Mouse (Mus musculus): Measurements from ENCODE around the gene Nell2.
A peak's percentile ranks its signal among the peaks of the same experiment; 100 is the strongest.

Nell2 gene

DNA sequence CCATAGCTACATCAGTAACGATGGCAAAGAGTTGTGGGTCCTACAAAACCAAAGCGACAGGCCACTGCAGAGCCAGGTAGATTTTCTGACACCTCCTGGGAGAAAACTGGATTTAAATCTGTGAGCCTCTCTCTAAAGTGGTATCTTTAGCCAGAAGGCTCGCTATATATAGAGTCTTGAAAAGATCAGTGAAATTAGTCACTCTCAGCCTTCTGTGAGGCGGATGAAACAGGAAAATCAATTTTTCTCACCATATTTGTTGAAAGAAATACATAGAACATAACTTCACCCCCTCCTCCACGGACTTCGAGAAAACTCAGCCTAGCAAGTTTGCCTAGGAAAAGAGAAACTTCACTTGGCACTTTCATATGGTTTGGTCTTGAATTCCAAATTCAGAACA lies 54.4 kb downstream of the Nell2 start:
- DNase-seq (ENCODE audit: low spot score) = no peak

DNA sequence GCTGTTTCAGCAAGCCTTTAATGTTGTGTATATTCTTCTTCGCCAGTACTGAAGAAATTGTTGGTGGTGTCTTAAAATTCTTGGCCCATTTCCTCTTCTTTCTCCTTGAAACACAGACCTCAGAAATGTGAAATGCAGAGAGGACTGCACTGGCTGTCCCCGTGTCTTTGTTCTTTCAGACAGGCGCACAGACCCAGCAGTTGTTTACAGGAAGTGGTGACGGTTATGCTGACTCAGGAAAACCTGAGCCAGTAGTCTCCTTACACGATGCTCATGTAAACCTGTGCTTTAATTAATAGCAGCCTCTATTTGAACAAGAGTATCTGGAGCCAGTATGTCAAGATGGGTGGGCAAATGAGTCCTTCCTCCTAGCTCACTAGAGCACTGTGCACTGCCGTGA lies 61.2 kb downstream of the Nell2 start:
- DNase-seq (ENCODE audit: low spot score) = peak; percentile 18

DNA sequence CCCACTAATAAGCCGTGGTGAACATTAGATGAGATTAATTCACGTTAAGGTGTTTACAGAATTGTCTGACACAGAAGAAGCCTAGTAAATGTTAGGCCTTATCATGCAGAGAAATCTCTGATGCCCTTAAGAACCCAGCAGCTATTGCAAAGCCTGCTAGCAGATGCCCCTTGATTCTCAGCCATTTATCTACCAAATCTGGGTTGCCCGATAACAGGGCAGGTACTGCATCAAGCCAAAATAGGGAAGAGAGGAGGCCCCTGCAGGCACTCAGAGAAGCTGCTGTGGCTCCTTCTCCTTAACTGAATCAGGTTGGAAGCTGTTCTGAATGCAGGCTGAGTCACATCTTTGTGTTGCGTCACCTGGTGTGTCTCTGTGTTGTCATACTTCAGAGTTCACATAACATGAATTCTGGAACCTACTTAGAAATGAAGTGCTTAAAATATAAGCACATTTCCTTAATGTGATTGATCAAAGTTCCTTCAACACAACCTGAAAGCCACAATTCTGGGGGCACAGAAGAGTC lies 68.3 kb downstream of the Nell2 start:
- no peak for DNase-seq (ENCODE audit: low spot score)

DNA sequence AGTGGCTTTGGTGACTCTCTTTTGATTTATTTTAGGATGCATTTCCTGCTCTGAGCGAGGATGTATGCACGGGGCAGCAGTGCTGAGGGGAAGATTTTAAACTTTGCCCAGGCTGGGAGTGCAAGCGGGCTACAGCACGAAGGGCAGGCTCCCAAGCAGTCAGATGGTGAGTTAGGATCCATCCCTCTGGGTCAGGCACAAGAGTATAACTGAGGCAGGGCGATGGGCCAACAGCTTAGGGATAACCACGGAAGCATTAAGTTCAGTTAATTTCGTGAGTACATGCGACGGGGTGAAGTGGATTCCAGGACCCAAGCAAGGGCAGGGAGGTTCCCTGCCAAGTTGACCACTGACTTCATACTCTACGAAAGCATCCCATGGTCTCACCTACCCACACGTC lies 83.8 kb downstream of the Nell2 start:
- DNase-seq (ENCODE audit: low spot score) = no peak

DNA sequence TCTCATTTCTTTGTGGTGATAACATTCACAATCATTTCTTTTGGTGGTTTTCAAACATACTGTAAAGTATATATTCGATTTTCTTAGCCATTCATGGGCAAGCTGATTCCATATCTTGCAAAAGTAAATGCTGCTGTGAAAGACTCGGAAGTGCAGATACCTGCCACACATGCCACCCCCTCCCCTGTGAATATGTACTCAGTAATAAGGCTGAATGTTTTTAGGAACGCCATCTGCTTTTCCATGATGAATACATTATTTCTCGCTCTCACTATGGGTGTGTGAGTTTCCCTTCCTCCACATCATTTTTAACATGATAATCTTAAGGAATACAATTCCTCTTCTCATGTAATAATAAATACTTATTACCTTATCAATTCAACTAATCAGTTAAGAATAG lies 90.6 kb downstream of the Nell2 start:
- no peak for DNase-seq (ENCODE audit: low spot score)

DNA sequence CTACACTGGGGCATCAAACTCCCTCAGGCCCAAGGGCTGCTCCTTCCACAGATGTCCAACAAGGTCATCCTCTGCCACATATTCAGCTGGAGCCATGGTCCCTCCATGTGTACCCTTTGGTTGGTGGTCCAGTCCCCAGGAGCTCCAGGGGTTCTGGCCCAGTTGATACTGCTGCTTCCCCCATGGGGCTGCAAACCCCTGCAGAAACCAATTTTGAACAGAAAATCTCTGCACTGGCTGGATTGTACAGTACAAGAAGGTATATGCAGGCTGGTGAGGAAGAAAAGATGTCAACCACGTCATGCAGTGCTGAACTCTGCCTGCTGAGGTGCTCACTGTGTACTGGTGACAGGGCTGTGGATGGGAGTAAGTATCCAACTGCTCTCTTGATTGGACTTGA lies 92.1 kb downstream of the Nell2 start:
- DNase-seq (ENCODE audit: low spot score) = no peak

DNA sequence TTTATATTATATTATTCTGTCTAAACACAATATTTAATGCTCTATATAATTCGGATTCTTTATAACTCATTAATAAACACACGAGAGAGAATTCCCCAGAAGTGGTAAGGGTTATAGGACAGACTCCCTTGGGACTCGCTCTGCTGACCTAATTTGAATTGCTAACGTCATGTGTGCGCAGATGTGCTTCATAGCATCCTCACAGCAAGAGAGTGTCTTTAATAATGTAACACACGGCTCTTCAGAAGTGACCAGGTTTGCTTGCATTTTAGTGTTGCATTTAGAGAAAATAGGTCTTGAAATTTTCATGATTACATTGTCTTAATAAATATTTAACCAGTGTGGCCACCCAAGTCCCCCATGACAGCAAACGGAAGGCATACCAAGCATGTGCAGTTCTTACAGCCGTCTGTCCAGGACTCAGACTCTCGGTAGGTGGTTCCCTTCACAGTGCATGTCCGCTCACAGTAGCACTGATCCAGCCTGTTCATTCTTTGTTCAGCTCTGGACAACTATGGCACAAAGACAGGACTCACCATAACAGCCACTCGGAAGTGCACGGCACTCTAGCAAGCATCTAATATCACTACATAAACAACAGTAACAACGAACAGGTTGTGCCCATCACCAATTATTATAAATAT lies 97.1 kb downstream of the Nell2 start:
- peak; percentile 30 for DNase-seq (ENCODE audit: low spot score)

DNA sequence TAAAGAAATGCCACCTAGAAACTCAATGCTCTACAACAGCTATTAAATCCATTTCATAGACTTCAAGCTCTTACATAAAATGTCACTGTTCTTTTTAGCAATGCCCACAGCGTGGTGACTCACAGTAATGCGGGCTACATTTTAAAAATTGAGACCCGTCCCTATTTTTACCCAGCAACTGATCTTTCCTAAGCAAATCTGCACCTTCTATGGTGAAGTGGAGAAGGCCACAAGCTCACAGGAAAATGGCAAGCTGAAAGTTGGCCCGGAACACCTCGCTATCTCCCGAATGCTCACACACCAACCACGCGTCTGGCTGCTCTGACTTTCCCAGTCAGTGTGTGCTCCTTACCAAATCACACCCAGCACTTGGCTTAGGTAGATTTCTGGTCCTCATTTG lies 98.4 kb downstream of the Nell2 start:
- DNase-seq (ENCODE audit: low spot score) = no peak

DNA sequence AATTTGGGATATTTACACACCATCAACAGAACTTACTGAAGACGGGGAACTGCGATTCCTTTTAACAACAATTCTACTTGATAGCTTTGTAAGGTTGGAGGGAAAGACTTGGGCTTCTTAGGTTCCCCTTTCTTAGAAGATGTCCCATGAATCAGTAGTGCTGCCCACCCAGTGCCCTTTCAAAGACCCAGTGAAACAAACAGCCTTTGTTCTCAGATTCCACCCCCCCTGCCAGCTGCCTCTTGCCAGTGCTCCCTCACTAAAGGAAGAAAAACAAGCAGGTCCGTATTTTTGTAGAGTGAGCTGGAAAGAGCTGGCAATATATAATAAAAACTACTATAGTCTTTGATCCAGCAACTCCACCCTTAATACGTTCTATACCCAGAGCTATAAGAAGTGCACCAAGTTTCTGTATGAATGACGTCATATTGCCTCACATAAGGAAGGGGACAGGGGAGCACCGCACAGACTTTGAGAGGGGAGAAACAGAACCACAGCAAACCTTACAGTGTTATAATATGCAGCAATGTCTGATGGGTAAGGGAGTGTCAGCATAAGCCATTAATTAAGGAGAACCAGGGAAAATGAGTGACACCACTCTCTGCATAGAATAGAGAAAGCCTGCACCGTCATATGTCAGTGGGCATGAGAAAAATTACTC lies 100.2 kb downstream of the Nell2 start:
- DNase-seq (ENCODE audit: low spot score) = peak; percentile 44

DNA sequence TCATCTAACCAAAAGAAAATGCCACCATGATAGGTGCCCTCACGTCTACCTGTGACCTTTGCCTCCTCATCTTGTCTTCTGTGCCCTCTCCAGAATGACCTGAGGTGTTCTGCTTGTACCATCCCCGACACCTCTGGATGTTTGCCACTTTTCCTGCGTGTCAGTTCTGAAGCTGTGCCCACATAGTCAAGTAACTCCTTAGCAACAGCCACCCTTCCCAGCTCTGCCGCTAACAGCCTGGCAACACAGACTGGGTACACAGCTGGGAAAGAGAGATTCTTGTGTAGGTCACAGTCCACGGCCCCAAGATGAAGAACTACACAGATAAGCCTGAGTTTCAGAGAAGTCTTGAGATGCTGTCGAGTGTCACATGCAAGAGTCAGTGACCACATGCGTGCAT lies 103.3 kb downstream of the Nell2 start:
- no peak for DNase-seq (ENCODE audit: low spot score)

DNA sequence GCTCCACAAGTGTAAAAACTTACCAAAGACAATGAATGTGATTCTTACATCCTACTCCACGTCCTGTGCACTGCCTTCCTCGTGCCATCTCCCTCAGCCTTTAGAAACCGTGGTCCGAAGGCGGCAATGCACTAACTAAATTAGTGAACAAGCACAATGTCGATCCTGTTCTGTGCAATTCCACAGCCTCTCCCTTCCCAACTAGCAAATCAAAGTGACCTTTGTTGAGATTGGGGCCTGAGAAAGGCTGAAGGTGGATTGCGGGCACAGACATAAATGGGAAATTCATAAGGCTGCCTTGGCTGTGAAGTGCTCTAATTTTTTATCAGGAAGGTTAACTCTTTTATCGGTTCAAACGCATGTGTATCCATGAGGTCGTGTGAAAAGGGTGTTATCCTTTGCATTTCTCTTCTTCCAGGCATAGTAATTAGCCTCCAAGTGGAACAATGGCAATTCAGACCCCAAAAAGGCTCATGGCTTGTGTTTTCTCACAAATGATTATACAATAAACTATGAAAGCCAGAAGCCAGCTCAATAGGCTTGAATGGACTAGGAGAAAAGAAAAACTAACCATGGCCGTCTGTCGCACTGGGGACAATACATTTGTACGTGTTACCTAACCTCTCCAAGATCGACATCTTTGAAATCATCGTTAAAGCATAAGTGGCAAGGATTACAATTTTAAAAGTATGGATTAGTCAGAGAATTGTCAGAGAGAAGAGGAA lies 106.0 kb downstream of the Nell2 start:
- DNase-seq (ENCODE audit: low spot score) = peak; percentile 36

DNA sequence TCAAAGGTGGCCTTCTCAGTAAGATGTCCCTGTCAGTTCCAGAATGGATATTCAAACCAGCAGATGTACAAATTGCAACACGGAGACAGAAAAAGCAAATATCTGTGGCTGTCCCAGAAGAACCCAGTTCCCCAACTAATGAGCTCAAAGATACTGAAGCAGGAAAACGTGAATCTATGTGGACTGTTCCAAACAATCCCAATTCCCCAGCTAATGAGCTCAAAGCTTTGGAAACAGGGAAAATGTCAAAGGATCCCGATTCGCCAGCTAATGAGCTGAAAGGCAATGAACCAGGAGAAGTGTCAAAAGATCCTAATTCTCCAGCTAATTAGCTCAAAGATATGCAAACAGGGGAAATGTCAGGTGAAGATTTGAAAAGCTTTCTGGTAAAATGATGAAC lies 109.7 kb downstream of the Nell2 start:
- DNase-seq (ENCODE audit: low spot score) = no peak

DNA sequence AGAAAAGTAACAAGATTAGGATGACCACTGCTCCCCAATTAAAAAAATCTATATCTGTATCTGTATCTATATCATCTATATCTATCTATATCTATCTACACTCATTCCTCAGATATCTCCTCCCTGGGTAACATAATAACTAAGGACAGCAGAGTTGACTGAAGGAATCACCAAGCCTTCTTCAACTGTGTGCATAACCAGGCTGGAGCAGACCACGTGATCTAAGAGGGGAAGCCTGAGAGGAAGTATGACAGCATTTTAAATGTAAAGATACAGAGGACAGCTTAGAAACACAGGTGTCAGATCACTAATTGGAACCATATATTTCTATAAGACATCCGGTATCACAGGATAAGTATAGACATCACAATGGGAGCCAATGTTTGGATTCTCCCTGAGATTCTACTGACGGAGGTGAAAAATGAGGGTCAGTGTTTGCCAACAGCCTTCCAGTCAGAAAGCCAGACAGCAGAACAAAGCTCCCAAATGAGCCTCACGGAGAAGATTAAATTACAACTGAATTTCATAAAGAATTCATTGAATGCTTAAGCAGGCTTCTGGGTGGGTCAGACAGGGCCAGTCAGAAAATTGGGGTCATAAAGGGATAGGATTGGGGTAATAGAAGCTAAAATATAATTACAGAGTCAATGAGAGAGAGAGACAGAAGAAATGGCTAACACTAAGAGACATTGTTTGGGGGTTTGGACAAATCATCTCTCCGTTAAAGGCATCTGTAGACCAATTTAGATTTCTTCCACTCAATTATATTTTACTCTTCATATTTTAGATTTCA lies 116.2 kb downstream of the Nell2 start:
- peak; percentile 27 for DNase-seq (ENCODE audit: low spot score)

DNA sequence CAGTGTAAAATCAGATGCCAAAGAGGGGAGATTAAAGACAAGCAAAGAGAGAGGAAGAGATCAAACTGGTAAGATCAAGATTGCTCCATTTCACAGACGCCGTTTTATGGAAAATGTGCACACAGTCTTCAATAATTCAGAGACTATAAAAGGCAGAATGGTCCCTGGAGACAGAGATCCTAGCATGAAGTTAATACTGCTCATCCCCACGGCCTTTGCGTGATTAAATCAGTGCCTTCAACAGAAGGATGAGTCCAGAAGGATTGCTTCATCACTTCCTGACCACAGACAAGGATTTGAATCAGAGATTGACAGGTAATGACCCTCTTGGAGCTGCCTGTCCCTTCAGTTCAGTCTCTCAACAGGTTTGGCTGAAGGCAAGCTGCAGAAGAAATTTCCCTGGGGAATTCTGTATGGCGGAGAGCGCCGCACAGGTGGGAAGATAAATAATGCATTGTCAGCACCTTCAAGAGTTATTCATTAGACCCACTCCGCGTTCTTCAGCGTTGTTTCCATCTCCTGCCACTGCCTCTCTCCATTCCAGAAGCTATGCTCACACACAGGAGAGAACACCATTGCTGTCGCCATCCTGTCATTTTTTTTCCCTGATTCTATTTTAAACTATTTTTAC lies 118.0 kb downstream of the Nell2 start:
- DNase-seq (ENCODE audit: low spot score) = no peak

DNA sequence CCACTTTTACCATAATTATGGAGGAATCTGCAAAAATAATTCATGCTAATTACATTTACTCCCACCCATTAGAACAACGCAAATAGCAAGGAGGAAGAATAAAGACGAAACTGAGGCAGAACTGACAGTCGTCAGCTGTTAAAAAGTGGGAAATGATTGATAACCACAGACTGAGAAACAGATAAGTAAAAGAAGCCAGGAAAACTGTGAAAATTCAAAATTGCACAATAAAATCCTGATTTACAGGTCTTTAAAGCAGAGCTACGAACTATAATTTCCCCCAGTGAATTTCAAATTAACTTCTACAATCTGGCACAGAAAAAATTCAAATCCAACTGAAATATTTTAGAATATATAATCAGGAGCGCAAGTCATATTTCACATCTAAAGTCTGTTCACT lies 138.0 kb downstream of the Nell2 start:
- no peak for DNase-seq (ENCODE audit: low spot score)

DNA sequence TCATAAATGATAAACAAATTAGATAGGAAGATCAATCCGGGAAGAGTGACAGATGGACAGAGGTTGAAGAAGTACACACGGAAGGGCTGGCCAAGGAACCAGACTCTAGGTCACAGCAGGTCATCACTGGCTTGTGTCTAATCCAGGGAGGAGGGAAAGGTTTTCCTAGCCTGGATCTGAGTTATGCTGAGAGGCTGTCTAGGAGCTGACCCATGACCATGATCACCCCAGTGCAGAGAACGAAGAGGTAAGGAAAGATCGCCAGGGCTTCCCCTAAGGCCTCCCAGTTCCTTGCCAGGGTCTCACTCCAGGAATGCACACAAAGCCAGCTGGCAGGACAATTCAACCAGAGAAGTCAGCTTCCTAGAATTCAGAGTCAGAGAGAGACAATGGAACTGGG lies 139.4 kb downstream of the Nell2 start:
- no peak for DNase-seq (ENCODE audit: low spot score)

DNA sequence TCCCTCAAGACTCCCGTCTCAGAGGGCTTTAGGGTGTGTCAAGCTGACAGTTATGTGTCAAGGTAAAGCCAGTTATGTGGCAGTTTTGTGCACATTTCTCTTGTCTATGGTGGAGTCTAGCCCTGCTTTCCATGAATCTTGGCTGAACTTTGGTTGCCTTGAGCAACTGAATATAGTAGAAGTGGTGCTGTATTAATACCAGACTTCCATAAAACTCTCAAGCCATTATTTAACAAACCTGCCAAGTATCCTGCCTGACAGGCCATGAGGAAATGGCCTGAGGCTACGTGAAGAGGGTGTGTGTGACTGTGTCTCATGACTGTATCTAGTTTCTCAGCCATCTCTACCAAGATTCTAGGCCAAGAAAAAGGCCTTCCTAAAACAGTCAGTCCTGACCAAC lies 147.5 kb downstream of the Nell2 start:
- no peak for DNase-seq (ENCODE audit: low spot score)

DNA sequence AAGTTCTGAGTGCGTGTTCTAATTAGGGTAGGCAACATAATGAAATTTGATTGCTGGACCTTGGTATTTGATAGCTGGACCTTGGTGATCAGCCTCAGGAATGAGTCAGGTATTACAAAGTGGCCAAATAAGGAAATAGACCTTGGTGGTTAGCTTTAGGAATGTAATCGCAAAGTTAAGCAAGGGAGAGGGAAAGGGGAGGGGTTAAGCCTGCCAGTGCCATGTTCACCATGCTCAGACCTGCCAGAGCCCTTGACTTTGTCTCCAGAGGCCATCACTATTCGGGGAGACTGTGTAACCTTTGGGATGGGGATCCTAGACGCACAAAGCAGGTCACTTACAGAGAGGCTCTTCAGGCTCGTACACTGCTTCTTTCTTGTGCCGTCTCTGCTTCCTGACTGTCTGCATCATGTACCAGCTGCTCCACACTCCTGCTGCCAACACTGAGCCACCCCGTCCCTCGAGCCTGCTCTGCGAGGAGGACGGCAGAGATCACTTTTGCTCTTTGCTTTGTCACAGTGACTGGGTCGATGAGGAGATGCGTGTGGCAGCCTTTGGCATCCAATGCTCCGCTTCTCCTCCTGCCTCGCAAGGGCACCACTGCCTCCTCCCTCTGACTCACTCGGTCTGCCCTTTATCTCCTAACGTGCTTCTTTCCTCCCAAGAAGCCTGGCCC lies 157.5 kb downstream of the Nell2 start:
- DNase-seq (ENCODE audit: low spot score) = no peak

DNA sequence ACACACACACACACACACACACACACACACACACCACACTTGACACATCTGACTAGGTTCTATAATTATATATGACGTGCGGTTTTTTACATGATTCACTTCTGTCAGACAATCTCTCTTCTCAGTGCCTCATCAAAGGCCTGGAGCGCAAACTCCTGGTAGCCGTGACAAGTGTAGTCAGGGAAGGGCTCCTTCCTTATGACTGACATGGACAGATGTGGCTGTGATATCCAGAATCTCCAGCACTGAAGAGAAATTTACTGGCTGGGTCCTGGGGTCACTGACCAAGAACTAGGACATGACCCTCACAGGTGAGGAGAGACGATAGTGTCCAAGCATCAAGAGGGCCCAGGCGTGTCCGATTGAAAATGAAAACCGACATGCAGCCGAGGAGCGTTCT lies 160.2 kb downstream of the Nell2 start:
- no peak for DNase-seq (ENCODE audit: low spot score)

DNA sequence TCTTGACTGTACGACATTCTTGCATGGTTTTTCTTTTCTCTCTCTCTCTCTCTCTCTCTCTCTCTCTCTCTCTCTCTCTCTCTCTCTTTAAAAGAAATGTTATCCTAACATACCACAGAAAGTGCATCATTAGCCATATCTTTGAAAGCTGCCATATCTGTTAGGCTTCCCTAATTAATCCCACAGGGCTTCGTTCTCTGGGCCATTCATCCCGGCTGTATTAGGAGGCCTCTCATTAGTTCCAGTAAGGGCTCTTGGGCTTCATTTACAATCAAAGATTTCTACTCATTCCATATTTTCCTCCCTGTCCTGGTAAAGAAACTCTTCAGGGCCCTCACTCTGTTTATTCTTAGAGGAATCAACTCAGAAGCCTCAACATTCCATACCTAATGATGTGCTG lies 161.9 kb downstream of the Nell2 start:
- DNase-seq (ENCODE audit: low spot score) = no peak

DNA sequence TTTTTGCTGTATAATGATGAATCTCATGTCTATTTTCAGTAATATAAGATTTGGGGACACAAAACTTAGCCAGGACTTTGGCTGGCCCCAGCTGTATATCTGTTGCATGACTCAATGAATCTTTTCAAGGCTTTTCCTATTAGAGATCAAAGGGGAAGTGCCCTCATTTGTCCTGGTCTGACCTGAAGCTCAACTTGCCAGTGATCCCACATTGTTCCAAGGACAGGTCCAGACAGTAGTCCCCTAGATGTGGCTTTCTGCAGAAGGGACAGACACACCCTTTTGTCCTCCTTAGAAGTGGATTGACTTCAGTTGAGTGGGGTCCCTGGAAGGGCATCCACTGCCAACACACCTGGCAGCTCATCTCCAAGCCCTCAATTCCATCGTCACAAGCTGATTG lies 173.6 kb downstream of the Nell2 start:
- DNase-seq (ENCODE audit: low spot score) = no peak

Measured in embryo, embryonic 10.5 days (tissue).